Mouse (Mus musculus): Measurements from ENCODE around the gene Gm17349. TPM values are rescaled to one million over a fixed set of nuclear protein-coding genes. Genes with fewer than 3 reads are reported as not detected.
A peak's percentile ranks its signal among the peaks of the same experiment; 100 is the strongest.

Gene Gm17349
- polyA plus RNA-seq, 1 experiment from 2014 or later, result 3.0 TPM

- no peaks in the 10 kb centered on the region for H3K36me3 ChIP-seq (ENCODE audit: control insufficient read depth, insufficient read depth)
- TF ChIP-seq CTCF (IDR thresholded peaks at IDR 0.05; ENCODE audit: low read depth), result peak; percentile 57
- H3K4me2 ChIP-seq (replicated peaks; ENCODE audit: low read depth), result no peak overlapping the region
- no peak overlapping the region for H3K4me3 ChIP-seq (ENCODE audit: low read depth, low read length)
- WGBS, result 91% methylated on average over 7 of the region's 7 CpGs
- 0 out of 2 replicates have a peak, but pooled peaks cover 3% of the 10 kb centered on the region for H3K27me3 ChIP-seq (replicated peaks; ENCODE audit: control insufficient read depth, insufficient read depth, low read length)
- no peak for ATAC-seq
- no peaks in the 10 kb centered on the region for H3K9me3 ChIP-seq (ENCODE audit: control insufficient read depth)
- no peak overlapping the region for H3K27ac ChIP-seq (ENCODE audit: low read depth, low read length)
- no peak overlapping the region for H3K9ac ChIP-seq (ENCODE audit: low read depth, low read length)
- H3K4me1 ChIP-seq (replicated peaks; ENCODE audit: control insufficient read depth, insufficient read depth, low read length), result 0 out of 2 replicates have a peak, but pooled peaks cover 4% of the 10 kb centered on the region
These were observed 22.4 kb downstream of the Gm17349 start for GRCm38 (mm10) chr15:99682880-99683279.

- ATAC-seq, result no peak
- no peak overlapping the region for H3K4me3 ChIP-seq (ENCODE audit: low read depth, low read length)
- no peak for TF ChIP-seq CTCF (IDR thresholded peaks at IDR 0.05; ENCODE audit: low read depth)
- no peaks in the 10 kb centered on the region for H3K9me3 ChIP-seq (ENCODE audit: control insufficient read depth)
- no peak overlapping the region for H3K9ac ChIP-seq (ENCODE audit: low read depth, low read length)
- 0 out of 2 replicates have a peak, but pooled peaks cover 3% of the 10 kb centered on the region for H3K27me3 ChIP-seq (replicated peaks; ENCODE audit: control insufficient read depth, insufficient read depth, low read length)
- WGBS, result 60% methylated on average over 7 of the region's 7 CpGs
- no peak overlapping the region for H3K27ac ChIP-seq (ENCODE audit: low read depth, low read length)
- H3K4me1 ChIP-seq (replicated peaks; ENCODE audit: control insufficient read depth, insufficient read depth, low read length), result 0 out of 2 replicates have a peak, but pooled peaks cover 4% of the 10 kb centered on the region
- H3K4me2 ChIP-seq (replicated peaks; ENCODE audit: low read depth), result no peak overlapping the region
- no peaks in the 10 kb centered on the region for H3K36me3 ChIP-seq (ENCODE audit: control insufficient read depth, insufficient read depth)
These were observed 26.3 kb downstream of the Gm17349 start for GRCm38 (mm10) chr15:99679008-99679407.

GRCm38 (mm10) chr15:99678063-99678800 lies 27.1 kb downstream of the Gm17349 start:
- no peak for ATAC-seq
- no peak overlapping the region for H3K4me3 ChIP-seq (ENCODE audit: low read depth, low read length)
- WGBS, result 16% methylated on average over 13 of the region's 13 CpGs
- no peak overlapping the region for H3K27ac ChIP-seq (ENCODE audit: low read depth, low read length)
- H3K4me2 ChIP-seq (replicated peaks; ENCODE audit: low read depth), result no peak overlapping the region
- H3K9ac ChIP-seq (ENCODE audit: low read depth, low read length), result no peak overlapping the region
- 0 out of 2 replicates have a peak, but pooled peaks cover 4% of the 10 kb centered on the region for H3K4me1 ChIP-seq (replicated peaks; ENCODE audit: control insufficient read depth, insufficient read depth, low read length)
- H3K27me3 ChIP-seq (replicated peaks; ENCODE audit: control insufficient read depth, insufficient read depth, low read length), result 0 out of 2 replicates have a peak, but pooled peaks cover 3% of the 10 kb centered on the region
- no peaks in the 10 kb centered on the region for H3K36me3 ChIP-seq (ENCODE audit: control insufficient read depth, insufficient read depth)
- TF ChIP-seq CTCF (IDR thresholded peaks at IDR 0.05; ENCODE audit: low read depth), result peak; percentile 62
- no peaks in the 10 kb centered on the region for H3K9me3 ChIP-seq (ENCODE audit: control insufficient read depth)

- Histone ChIP-seq H3K36me3 (ENCODE audit: control insufficient read depth, insufficient read depth) (no peaks in the 10 kb centered on the region), H3K4me2 (replicated peaks; ENCODE audit: low read depth) (no peak overlapping the region), H3K27me3 (replicated peaks; ENCODE audit: control insufficient read depth, insufficient read depth, low read length) (peaks cover 12% of the 10 kb centered on the region), H3K9ac (ENCODE audit: low read depth, low read length) (no peak overlapping the region), H3K4me3 (ENCODE audit: low read depth, low read length) (no peak overlapping the region), H3K4me1 (replicated peaks; ENCODE audit: control insufficient read depth, insufficient read depth, low read length) (0 out of 2 replicates have a peak, but pooled peaks cover 4% of the 10 kb centered on the region), H3K27ac (ENCODE audit: low read depth, low read length) (no peak overlapping the region), H3K9me3 (ENCODE audit: control insufficient read depth) (no peaks in the 10 kb centered on the region)
- TF ChIP-seq CTCF (IDR thresholded peaks at IDR 0.05; ENCODE audit: low read depth), result no peak
- WGBS, result 62% methylated on average over 8 of the region's 8 CpGs
- ATAC-seq, result no peak
These were observed 28.2 kb downstream of the Gm17349 start for GRCm38 (mm10) chr15:99677089-99677488.

- no peak for ATAC-seq
- 0 out of 2 replicates have a peak, but pooled peaks cover 4% of the 10 kb centered on the region for H3K4me1 ChIP-seq (replicated peaks; ENCODE audit: control insufficient read depth, insufficient read depth, low read length)
- H3K9me3 ChIP-seq (ENCODE audit: control insufficient read depth), result no peaks in the 10 kb centered on the region
- no peak overlapping the region for H3K27ac ChIP-seq (ENCODE audit: low read depth, low read length)
- TF ChIP-seq CTCF (IDR thresholded peaks at IDR 0.05; ENCODE audit: low read depth), result no peak
- H3K9ac ChIP-seq (ENCODE audit: low read depth, low read length), result no peak overlapping the region
- no peak overlapping the region for H3K4me2 ChIP-seq (replicated peaks; ENCODE audit: low read depth)
- 87% methylated on average over 3 of the region's 3 CpGs for WGBS
- peaks cover 34% of the 10 kb centered on the region for H3K27me3 ChIP-seq (replicated peaks; ENCODE audit: control insufficient read depth, insufficient read depth, low read length)
- H3K4me3 ChIP-seq (ENCODE audit: low read depth, low read length), result no peak overlapping the region
- H3K36me3 ChIP-seq (ENCODE audit: control insufficient read depth, insufficient read depth), result no peaks in the 10 kb centered on the region
These were observed 30.4 kb downstream of the Gm17349 start for GRCm38 (mm10) chr15:99674866-99675265.

- Histone ChIP-seq H3K27ac (ENCODE audit: low read depth, low read length) (no peak overlapping the region), H3K4me3 (ENCODE audit: low read depth, low read length) (no peak overlapping the region), H3K4me2 (replicated peaks; ENCODE audit: low read depth) (no peak overlapping the region), H3K9ac (ENCODE audit: low read depth, low read length) (no peak overlapping the region), H3K36me3 (ENCODE audit: control insufficient read depth, insufficient read depth) (no peaks in the 10 kb centered on the region), H3K9me3 (ENCODE audit: control insufficient read depth) (no peaks in the 10 kb centered on the region), H3K27me3 (replicated peaks; ENCODE audit: control insufficient read depth, insufficient read depth, low read length) (peaks cover 46% of the 10 kb centered on the region), H3K4me1 (replicated peaks; ENCODE audit: control insufficient read depth, insufficient read depth, low read length) (no peaks in the 10 kb centered on the region)
- no peak for ATAC-seq
- no peak for TF ChIP-seq CTCF (IDR thresholded peaks at IDR 0.05; ENCODE audit: low read depth)
- WGBS, result 74% methylated on average over 14 of the region's 14 CpGs
These were observed 33.5 kb downstream of the Gm17349 start for GRCm38 (mm10) chr15:99671783-99672182.

All from intestine, postnatal 0 days (tissue).